Mouse (Mus musculus) embryonic fibroblast, embryonic 13.5 days (primary cell): ENCODE measurements around the gene Ube2k.

ENCODE experiments used
- CTCF ChIP-seq: IDR thresholded peaks from 2 replicates; pipeline ENCODE4 v1.5.1; 2011; ENCODE audit warnings: mild to moderate bottlenecking, control low read depth, low read length, moderate library complexity, borderline replicate concordance; ENCODE audit not compliant: insufficient read depth
- POLR2A ChIP-seq: IDR thresholded peaks from 2 replicates; pipeline ENCODE4 v1.6.1; 2011; ENCODE audit warnings: low read depth, mild to moderate bottlenecking, control low read depth, low read length, moderate library complexity

GRCm38 (mm10) chr5:65489830-65490229, 47.2 kb upstream of the Ube2k start:
- no peak for TF ChIP-seq POLR2A
- TF ChIP-seq CTCF, result no peak
